Mouse (Mus musculus) lung, postnatal 0 days (tissue): ENCODE results near the gene Omg. TPM values are rescaled to one million over a fixed set of nuclear protein-coding genes. Genes with fewer than 3 reads are reported as not detected.
A peak's percentile ranks its signal among the peaks of the same experiment; 100 is the strongest.

Source experiments
- ATAC-seq: fragments of 200-750 bp; cut with Nextera tagmentation; 2 replicates; pipeline ENCODE4 v1.8.0; 2017; ENCODE audit warnings: moderate library complexity
- DNase-seq: peaks from one replicate; pipeline ENCODE4 v3.0.0-alpha.2; 2016; ENCODE audit warnings: low spot score
- H3K27ac ChIP-seq: fragments of 300-500 bp; sonication (generic); 2 replicates; pipeline ENCODE4 v1.5.1; 2014; ENCODE audit warnings: antibody characterized with exemption, mild to moderate bottlenecking, low read length, mixed read lengths
- H3K27me3 ChIP-seq: fragments of 300-500 bp; sonication (generic); replicated peaks from 2 replicates; pipeline ENCODE4 v1.6.1; 2014; ENCODE audit warnings: low read length, mixed read lengths; ENCODE audit not compliant: insufficient read depth
- H3K36me3 ChIP-seq: fragments of 300-500 bp; sonication (generic); 2 replicates; pipeline ENCODE4 v1.6.1; 2014; ENCODE audit warnings: low read length, mixed read lengths; ENCODE audit not compliant: insufficient read depth
- H3K4me1 ChIP-seq: fragments of 300-500 bp; sonication (generic); 2 replicates; pipeline ENCODE4 v1.6.1; 2014; ENCODE audit warnings: antibody characterized with exemption, low read depth, low read length, mixed read lengths; ENCODE audit not compliant: insufficient read depth
- H3K4me2 ChIP-seq: fragments of 300-500 bp; sonication (generic); replicated peaks from 2 replicates; pipeline ENCODE4 v1.6.1; 2014; ENCODE audit warnings: low read depth, mild to moderate bottlenecking, low read length, moderate library complexity, mixed read lengths
- H3K4me3 ChIP-seq: fragments of 300-500 bp; sonication (generic); 2 replicates; pipeline ENCODE4 v1.5.1; 2014; ENCODE audit warnings: low read depth, low read length
- H3K9ac ChIP-seq: fragments of 300-500 bp; sonication (generic); replicated peaks from 2 replicates; pipeline ENCODE4 v1.6.1; 2014; ENCODE audit warnings: low read depth, mild to moderate bottlenecking
- H3K9me3 ChIP-seq: fragments of 300-500 bp; sonication (generic); 2 replicates; pipeline ENCODE4 v1.6.1; 2016; ENCODE audit warnings: low read length, mixed read lengths
- CTCF ChIP-seq: IDR thresholded peaks from 2 replicates; pipeline ENCODE4 v1.5.1; 2016; ENCODE audit warnings: antibody characterized with exemption, mild to moderate bottlenecking
- EP300 ChIP-seq: IDR thresholded peaks from 2 replicates; pipeline ENCODE4 v1.6.1; 2016; ENCODE audit warnings: antibody characterized with exemption, mild to moderate bottlenecking, control low read depth
- WGBS: fragments of 180-500 bp; shearing (Covaris S2); extraction: QIAGEN DNeasy Blood & Tissue Kit; methylation state at CpG from one replicate; pipeline ENCODE4 v1.1.7; 2014; 5-methylcytosine and 5-hydroxymethylcytosine counted together
- polyA plus RNA-seq: library from polyadenylated mRNA; unstranded; fragments of >200 nt; fragmentation: Nextera tagmentation; extraction: Ambion mirVana; gene quantifications from 2 replicates; pipeline ENCODE4 v1.2.1, GENCODE M21; 2015

The Omg gene
- polyA plus RNA-seq, 1 experiment from 2014 or later = not detected

GRCm38 (mm10) chr11:79531485-79531884 is 27.6 kb upstream of the Omg start:
- TF ChIP-seq CTCF (no peak), EP300 (no peak)
- H3K4me2 ChIP-seq = no peak overlapping the region
- H3K4me3 ChIP-seq = no peak overlapping the region
- H3K27me3 ChIP-seq = no peaks in the 10 kb centered on the region
- ATAC-seq (no peak), DNase-seq (no peak)
- no peaks in the 10 kb centered on the region for H3K9me3 ChIP-seq
- H3K27ac ChIP-seq = no peak overlapping the region
- H3K9ac ChIP-seq = no peak overlapping the region
- WGBS = 92% methylated on average over 4 of the region's 4 CpGs
- no peaks in the 10 kb centered on the region for H3K4me1 ChIP-seq
- H3K36me3 ChIP-seq = peaks cover under 1% of the 10 kb centered on the region; the same call in 1 of the 2 replicates

GRCm38 (mm10) chr11:79530774-79531173 is 26.9 kb upstream of the Omg start:
- DNase-seq (no peak), ATAC-seq (no peak)
- H3K27ac ChIP-seq = no peak overlapping the region
- H3K27me3 ChIP-seq = no peaks in the 10 kb centered on the region
- H3K36me3 ChIP-seq = no peaks in the 10 kb centered on the region
- no peaks in the 10 kb centered on the region for H3K4me1 ChIP-seq
- no peaks in the 10 kb centered on the region for H3K9me3 ChIP-seq
- no peak overlapping the region for H3K9ac ChIP-seq
- no peak overlapping the region for H3K4me3 ChIP-seq
- 86% methylated on average over 11 of the region's 11 CpGs for WGBS
- no peak for TF ChIP-seq EP300
- TF ChIP-seq CTCF = no peak
- H3K4me2 ChIP-seq = no peak overlapping the region

GRCm38 (mm10) chr11:79530333-79530761 is 26.5 kb upstream of the Omg start, which contains the start of the genes Evi2 and Evi2a:
Evi2 (minus strand) TSS chr11:79530589.
Evi2a (minus strand) TSS chr11:79530609.
- Histone ChIP-seq H3K36me3 (no peaks in the 10 kb centered on the region), H3K27ac (no peak within 1 kb of the TSS), H3K9me3 (no peaks in the 10 kb centered on the region), H3K27me3 (no peaks in the 10 kb centered on the region), H3K4me2 (no peak within 1 kb of the TSS), H3K4me1 (no peaks in the 10 kb centered on the region), H3K4me3 (no peak within 1 kb of the TSS; the same call in 1 of the 2 replicates), H3K9ac (no peak within 1 kb of the TSS)
- 76% methylated on average over 7 of the region's 7 CpGs for WGBS
- TF ChIP-seq EP300 (no peak), CTCF (no peak)
- no peak for ATAC-seq
- DNase-seq = peak; percentile 53

- no peak for TF ChIP-seq CTCF
- 70% methylated on average over 2 of the region's 2 CpGs for WGBS
Measured at GRCm38 (mm10) chr11:79529736-79530135, 25.9 kb upstream of the Omg start.

GRCm38 (mm10) chr11:79529226-79529625 is 25.3 kb upstream of the Omg start:
- TF ChIP-seq CTCF (no peak), EP300 (no peak)
- WGBS = 93% methylated on average over 6 of the region's 6 CpGs
- Histone ChIP-seq H3K27me3 (no peaks in the 10 kb centered on the region), H3K27ac (no peak overlapping the region), H3K9me3 (no peaks in the 10 kb centered on the region), H3K4me2 (no peak overlapping the region), H3K4me1 (no peaks in the 10 kb centered on the region), H3K9ac (no peak overlapping the region), H3K4me3 (no peak overlapping the region; the same call in 1 of the 2 replicates), H3K36me3 (no peaks in the 10 kb centered on the region)
- DNase-seq = no peak
- ATAC-seq = no peak

More at GRCm38 (mm10) chr11:79529736-79530135, 25.9 kb upstream of the Omg start:
- no peaks in the 10 kb centered on the region for H3K27me3 ChIP-seq
- H3K9me3 ChIP-seq = no peaks in the 10 kb centered on the region
- H3K4me2 ChIP-seq = no peak overlapping the region
- DNase-seq = no peak
- H3K27ac ChIP-seq = no peak overlapping the region
- no peak overlapping the region; the same call in 1 of the 2 replicates for H3K4me3 ChIP-seq
- no peaks in the 10 kb centered on the region for H3K4me1 ChIP-seq
- no peaks in the 10 kb centered on the region for H3K36me3 ChIP-seq
- ATAC-seq = no peak
- H3K9ac ChIP-seq = no peak overlapping the region

GRCm38 (mm10) chr11:79528601-79529000 is 24.7 kb upstream of the Omg start:
- no peak overlapping the region for H3K9ac ChIP-seq
- ATAC-seq (no peak), DNase-seq (no peak)
- H3K36me3 ChIP-seq = no peaks in the 10 kb centered on the region
- no peak overlapping the region for H3K4me3 ChIP-seq
- no peak for TF ChIP-seq EP300
- no peak for TF ChIP-seq CTCF
- H3K4me2 ChIP-seq = no peak overlapping the region
- no peaks in the 10 kb centered on the region for H3K4me1 ChIP-seq
- H3K27me3 ChIP-seq = no peaks in the 10 kb centered on the region
- no peak overlapping the region for H3K27ac ChIP-seq
- WGBS = 85% methylated on average over 3 of the region's 3 CpGs
- H3K9me3 ChIP-seq = no peaks in the 10 kb centered on the region
